Mouse (Mus musculus) embryonic stem cell, embryonic (primary cell): Measurements from ENCODE around the gene Mtpn.

ENCODE experiments used
- CTCF ChIA-PET, 4 experiments: fragments of 300-600 bp in 2 of 4; fragments of 350-600 bp in 2 of 4; sonication (Branson Sonifier 250); formaldehyde crosslinking; loops; one replicate each; lab custom pipeline; 2022; ENCODE audit warnings: inconsistent platforms in 2 of 4; lab: Charles Lee
- POLR2A ChIA-PET, 4 experiments: fragments of 300-600 bp in 2 of 4; fragments of 350-600 bp in 2 of 4; sonication (Branson Sonifier 250); formaldehyde crosslinking; loops; one replicate each; lab custom pipeline; 2022; ENCODE audit warnings: antibody characterized with exemption in 4 of 4, inconsistent platforms in 1 of 4; lab: Charles Lee

Gene Mtpn

GRCm38 (mm10) chr6:35463450-35464395 lies 76.0 kb downstream of the Mtpn start:
- CTCF ChIA-PET: no interaction called here

GRCm38 (mm10) chr6:35462484-35462883 lies 77.2 kb downstream of the Mtpn start:
- ChIA-PET POLR2A (no interaction called here), CTCF (no interaction called here)

More at GRCm38 (mm10) chr6:35463450-35464395, 76.0 kb downstream of the Mtpn start:
- POLR2A ChIA-PET: interaction anchor here in 1 of 4 experiments (0.7 kb wide), 1 partner anchor 32 kb away, joined by 3 read pairs; no protein-coding TSS in a partner anchor
